Mouse (Mus musculus): ENCODE results near the gene Fam32a. TPM values are rescaled to one million over a fixed set of nuclear protein-coding genes. Genes with fewer than 3 reads are reported as not detected.

Gene Fam32a
- polyA plus RNA-seq, 1 experiment from 2014 or later, result 44.1 TPM

Other genes starting within 250 kb of the Fam32a start
- 0.74 and 1.8 TPM in 2 replicates for gene Cyp4f18, start 210.1 kb upstream of the Fam32a start, polyA plus RNA-seq (2015; fragmentation: Nextera tagmentation; extraction: Ambion mirVana)
- gene Olfr372, start 178.5 kb upstream of the Fam32a start, polyA plus RNA-seq (2015; fragmentation: Nextera tagmentation; extraction: Ambion mirVana), result not detected in 2 replicates
- not detected in 2 replicates for gene Olfr373, start 136.6 kb upstream of the Fam32a start, polyA plus RNA-seq (2015; fragmentation: Nextera tagmentation; extraction: Ambion mirVana)
- gene Olfr374, start 112.7 kb upstream of the Fam32a start, polyA plus RNA-seq (2015; fragmentation: Nextera tagmentation; extraction: Ambion mirVana), result 0.04 TPM in 1 of 2 replicates, not detected in the other
- gene Tpm4, start 84.8 kb upstream of the Fam32a start, polyA plus RNA-seq (2015; fragmentation: Nextera tagmentation; extraction: Ambion mirVana), result 351 and 381 TPM in 2 replicates
- gene Rab8a, start 58.5 kb upstream of the Fam32a start, polyA plus RNA-seq (2015; fragmentation: Nextera tagmentation; extraction: Ambion mirVana), result 77.4 and 101 TPM in 2 replicates
- 0.55 and 1.1 TPM in 2 replicates for gene Hsh2d, start 30.1 kb upstream of the Fam32a start, polyA plus RNA-seq (2015; fragmentation: Nextera tagmentation; extraction: Ambion mirVana)
- gene Cib3, start 6.9 kb upstream of the Fam32a start, polyA plus RNA-seq (2015; fragmentation: Nextera tagmentation; extraction: Ambion mirVana), result not detected in 2 replicates
- gene Gm11034, start 6.1 kb upstream of the Fam32a start, polyA plus RNA-seq (2015; fragmentation: Nextera tagmentation; extraction: Ambion mirVana), result not detected in 2 replicates
- 120 and 121 TPM in 2 replicates for gene Ap1m1, start 20.3 kb downstream of the Fam32a start, polyA plus RNA-seq (2015; fragmentation: Nextera tagmentation; extraction: Ambion mirVana)
- gene Gm10282, start 85.5 kb downstream of the Fam32a start, polyA plus RNA-seq (2015; fragmentation: Nextera tagmentation; extraction: Ambion mirVana), result 15.0 and 30.4 TPM in 2 replicates
- gene Klf2, start 99.3 kb downstream of the Fam32a start, polyA plus RNA-seq (2015; fragmentation: Nextera tagmentation; extraction: Ambion mirVana), result 14.8 and 15.3 TPM in 2 replicates
- 38.8 and 40.2 TPM in 2 replicates for gene Eps15l1, start 201.7 kb downstream of the Fam32a start, polyA plus RNA-seq (2015; fragmentation: Nextera tagmentation; extraction: Ambion mirVana)
- gene Calr3, start 224.1 kb downstream of the Fam32a start, polyA plus RNA-seq (2015; fragmentation: Nextera tagmentation; extraction: Ambion mirVana), result 1.4 and 1.5 TPM in 2 replicates
- gene 1700030K09Rik, start 224.2 kb downstream of the Fam32a start, polyA plus RNA-seq (2015; fragmentation: Nextera tagmentation; extraction: Ambion mirVana), result 9.8 and 10.3 TPM in 2 replicates